Mouse (Mus musculus) spleen, postnatal 14 days (tissue): ENCODE results near the gene Abca4.
"Not testable (repeated sequence)": the region's sequence is repeated elsewhere in the genome, so short reads cannot be mapped to it uniquely, and the experiment has no call there.

ENCODE experiments used
- DNase-seq, 2 experiments: peaks; one replicate each; pipeline ENCODE4 v3.0.0; 2021 to 2022; ENCODE audit warnings: low spot score in 2 of 2

The Abca4 gene

GRCm38 (mm10) chr3:122210846-122211245, 166.6 kb downstream of the Abca4 start:
- no peak for DNase-seq

GRCm38 (mm10) chr3:122211446-122212125, 167.3 kb downstream of the Abca4 start:
- no peak for DNase-seq

GRCm38 (mm10) chr3:122221240-122222036, 177.2 kb downstream of the Abca4 start:
- DNase-seq: no peak

GRCm38 (mm10) chr3:122226972-122227371, 182.7 kb downstream of the Abca4 start:
- DNase-seq: not testable (repeated sequence)
